Mouse (Mus musculus) embryonic facial prominence, embryonic 10.5 days (tissue): ENCODE data around the gene Bpifa2. TPM values are rescaled to one million over a fixed set of nuclear protein-coding genes. Genes with fewer than 3 reads are reported as not detected.

Experiments used
- DNase-seq: peaks from one replicate; pipeline ENCODE4 v3.0.0-alpha.2; 2017; ENCODE audit warnings: low spot score
- H3K27ac ChIP-seq: fragments of 300-500 bp; sonication (generic); replicated peaks from 2 replicates; pipeline ENCODE4 v1.5.1; 2016; ENCODE audit warnings: mild to moderate bottlenecking
- H3K27me3 ChIP-seq: fragments of 300-500 bp; sonication (generic); replicated peaks from 2 replicates; pipeline ENCODE4 v1.6.1; 2016; ENCODE audit warnings: low read depth, mild to moderate bottlenecking; ENCODE audit not compliant: poor library complexity, severe bottlenecking
- H3K36me3 ChIP-seq: fragments of 300-500 bp; sonication (generic); replicated peaks from 2 replicates; pipeline ENCODE4 v1.6.1; 2016; ENCODE audit warnings: mild to moderate bottlenecking, moderate library complexity
- H3K4me1 ChIP-seq: fragments of 300-500 bp; sonication (generic); 2 replicates; pipeline ENCODE4 v1.6.1; 2016
- H3K4me3 ChIP-seq: fragments of 300-500 bp; sonication (generic); 2 replicates; pipeline ENCODE4 v1.5.1; 2016; ENCODE audit warnings: mild to moderate bottlenecking, moderate library complexity
- H3K9me3 ChIP-seq: fragments of 300-500 bp; sonication (generic); 2 replicates; pipeline ENCODE4 v1.6.1; 2016; ENCODE audit warnings: mild to moderate bottlenecking
- WGBS: fragments of 180-500 bp; shearing (Covaris S2); methylation state at CpG from one replicate; pipeline ENCODE4 v1.1.7; 2016; 5-methylcytosine and 5-hydroxymethylcytosine counted together
- polyA plus RNA-seq: library from polyadenylated mRNA; unstranded; fragments of >200 nt; fragmentation: Nextera tagmentation; extraction: Ambion mirVana; gene quantifications from 2 replicates; pipeline ENCODE4 v1.2.1, GENCODE M21; 2016

The Bpifa2 gene
- polyA plus RNA-seq = not detected in 2 replicates

DNA sequence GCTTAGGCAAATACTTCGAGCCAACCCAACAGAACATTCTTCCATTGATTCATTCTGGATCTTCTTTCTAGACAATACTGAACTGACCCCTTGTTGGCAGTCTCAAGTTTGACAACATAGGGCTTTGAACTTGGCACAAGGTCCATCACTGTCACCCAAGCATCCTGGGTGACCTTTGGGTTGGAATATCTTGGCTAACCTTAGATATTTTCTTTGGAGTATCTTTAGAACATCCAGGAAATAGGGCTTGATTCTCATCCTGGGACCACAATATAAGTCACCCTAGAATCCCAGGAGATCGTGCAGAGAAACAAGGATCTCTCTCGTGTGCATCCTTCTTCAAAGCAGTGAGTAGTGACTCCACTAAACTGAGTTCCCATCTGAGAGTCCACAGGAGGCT lies at the start of gene Bpifa2:
TSS of gene Bpifa2 (plus strand) at position 301 of the 400 bp plus-strand sequence.
- Histone ChIP-seq H3K36me3 (no peaks in the 10 kb centered on the region), H3K4me1 (no peaks in the 10 kb centered on the region), H3K4me3 (no peak within 1 kb of the TSS), H3K27ac (no peak within 1 kb of the TSS), H3K27me3 (no peaks in the 10 kb centered on the region), H3K9me3 (no peaks in the 10 kb centered on the region)
- no peak for DNase-seq
- 82% methylated on average over 3 of the region's 3 CpGs for WGBS

DNA sequence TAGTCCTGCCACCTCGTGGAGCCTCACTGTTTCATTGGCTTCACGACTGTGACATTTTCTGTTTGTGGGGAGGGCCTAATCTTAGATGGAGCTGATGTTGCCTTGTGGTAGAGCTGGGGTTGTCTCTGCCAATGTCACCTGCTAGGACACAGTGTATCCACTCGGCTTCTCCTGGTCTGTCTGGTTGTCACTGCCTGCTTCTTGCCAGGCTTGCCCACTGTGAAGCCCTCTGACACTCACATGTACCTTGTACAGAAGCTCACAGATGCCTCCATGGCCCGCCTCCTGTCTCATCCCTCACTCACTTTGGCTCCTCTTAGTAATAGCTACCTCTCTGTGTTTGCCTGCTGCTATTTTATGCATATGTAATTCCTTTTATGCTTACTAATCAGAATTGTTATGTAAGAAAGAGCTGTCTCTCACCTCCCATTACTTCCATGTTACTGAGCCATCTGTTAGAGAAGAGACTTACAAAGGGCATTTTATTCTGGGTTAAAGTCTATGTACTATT lies 45.2 kb upstream of the Bpifa2 start:
- Histone ChIP-seq H3K27me3 (no peaks in the 10 kb centered on the region), H3K27ac (no peak overlapping the region)
- 77% methylated on average over 4 of the region's 4 CpGs for WGBS

GRCm38 (mm10) chr2:153963334-153963733 lies 44.7 kb upstream of the Bpifa2 start:
- no peak overlapping the region for H3K27ac ChIP-seq

More for the DNA sequence above, 45.2 kb upstream of the Bpifa2 start:
- Histone ChIP-seq H3K4me1 (no peaks in the 10 kb centered on the region), H3K4me3 (no peak overlapping the region), H3K36me3 (no peaks in the 10 kb centered on the region), H3K9me3 (no peaks in the 10 kb centered on the region)
- DNase-seq = no peak

GRCm38 (mm10) chr2:153970221-153970620 lies 37.8 kb upstream of the Bpifa2 start:
- H3K27ac ChIP-seq = no peak overlapping the region
- peak; percentile 17 for DNase-seq
- H3K36me3 ChIP-seq = no peaks in the 10 kb centered on the region
- H3K4me3 ChIP-seq = no peak overlapping the region
- no peaks in the 10 kb centered on the region for H3K27me3 ChIP-seq
- WGBS = 63% methylated on average over 5 of the region's 5 CpGs
- no peaks in the 10 kb centered on the region for H3K9me3 ChIP-seq
- H3K4me1 ChIP-seq = no peaks in the 10 kb centered on the region

More at GRCm38 (mm10) chr2:153963334-153963733, 44.7 kb upstream of the Bpifa2 start:
- no peaks in the 10 kb centered on the region for H3K36me3 ChIP-seq
- no peaks in the 10 kb centered on the region for H3K4me1 ChIP-seq
- no peaks in the 10 kb centered on the region for H3K27me3 ChIP-seq
- H3K9me3 ChIP-seq = no peaks in the 10 kb centered on the region
- no peak for DNase-seq
- H3K4me3 ChIP-seq = no peak overlapping the region
- 93% methylated on average over 1 of the region's 1 CpGs for WGBS

DNA sequence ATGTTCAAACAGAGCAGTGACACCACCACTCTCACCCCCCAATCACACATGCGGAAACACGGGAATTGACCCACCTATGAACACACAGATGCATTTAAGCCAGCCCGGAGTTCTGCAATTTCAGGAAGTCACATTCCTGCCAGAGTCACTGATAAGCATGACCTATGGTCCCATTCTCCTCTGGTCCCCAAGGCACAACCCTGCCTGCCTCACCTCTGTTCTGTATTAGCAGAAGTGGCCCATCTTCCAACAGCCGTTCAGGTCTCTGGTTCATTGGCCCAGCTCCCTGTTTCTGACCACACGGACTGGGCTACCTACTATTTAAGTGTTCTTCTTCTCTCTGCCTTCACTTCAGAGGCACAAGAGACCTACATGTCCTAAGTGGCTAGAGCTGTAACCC lies 33.5 kb upstream of the Bpifa2 start, which contains the start of gene Bpifa6:
TSS of gene Bpifa6 (plus strand) at position 364 of the 400 bp plus-strand sequence.
- Histone ChIP-seq H3K9me3 (no peaks in the 10 kb centered on the region), H3K36me3 (no peaks in the 10 kb centered on the region), H3K4me3 (no peak within 1 kb of the TSS), H3K27ac (no peak within 1 kb of the TSS), H3K4me1 (no peaks in the 10 kb centered on the region), H3K27me3 (no peaks in the 10 kb centered on the region)
- DNase-seq = no peak
- WGBS = 63% methylated on average over 5 of the region's 5 CpGs

DNA sequence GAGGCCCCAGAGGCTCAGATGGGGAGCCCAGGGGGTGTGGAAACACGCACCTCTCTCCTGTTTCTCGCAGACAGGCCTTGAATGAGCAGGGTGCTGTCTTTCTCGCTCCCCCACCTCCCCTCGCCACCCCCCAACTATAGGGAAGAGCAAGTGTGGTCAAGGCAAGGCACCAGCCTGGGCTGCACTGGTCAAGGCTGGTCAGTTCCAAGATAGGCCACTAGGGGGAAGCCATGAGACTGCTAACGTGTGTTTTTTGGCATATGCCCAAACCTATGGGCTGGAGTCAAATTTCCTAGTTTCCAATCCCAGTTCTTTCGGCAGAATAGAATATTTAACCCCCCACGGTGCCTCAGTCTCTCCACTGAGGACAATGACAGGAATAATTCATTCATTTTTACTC lies 12.3 kb upstream of the Bpifa2 start:
- no peaks in the 10 kb centered on the region for H3K4me1 ChIP-seq
- H3K4me3 ChIP-seq = no peak overlapping the region
- H3K27ac ChIP-seq = no peak overlapping the region
- H3K9me3 ChIP-seq = no peaks in the 10 kb centered on the region
- H3K36me3 ChIP-seq = no peaks in the 10 kb centered on the region
- H3K27me3 ChIP-seq = no peaks in the 10 kb centered on the region
- 5% methylated on average over 7 of the region's 7 CpGs for WGBS
- peak; percentile 79 for DNase-seq

DNA sequence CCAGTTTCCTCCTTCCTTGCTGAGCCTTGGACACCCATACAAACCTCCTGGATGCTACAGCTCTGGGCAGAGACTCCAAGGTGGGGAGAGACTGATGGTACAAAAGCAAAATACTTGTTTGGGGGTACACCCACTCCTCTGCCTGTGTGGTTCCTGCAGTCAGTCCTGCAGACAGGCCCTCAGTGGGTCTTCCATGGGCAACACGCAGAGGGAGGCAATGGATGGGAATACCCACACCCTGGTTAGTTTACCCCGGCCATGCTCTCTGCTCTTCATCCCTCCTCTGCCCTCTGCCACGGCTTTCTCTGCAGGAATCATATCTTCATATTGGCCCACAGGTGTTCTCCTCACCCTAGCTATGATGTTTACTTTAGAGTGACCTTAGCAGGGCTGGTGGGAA lies 7.6 kb upstream of the Bpifa2 start:
- WGBS = 85% methylated on average over 3 of the region's 3 CpGs
- DNase-seq = no peak
- H3K4me3 ChIP-seq = no peak overlapping the region
- H3K27ac ChIP-seq = no peak overlapping the region
- no peaks in the 10 kb centered on the region for H3K27me3 ChIP-seq
- no peaks in the 10 kb centered on the region for H3K9me3 ChIP-seq
- no peaks in the 10 kb centered on the region for H3K4me1 ChIP-seq
- no peaks in the 10 kb centered on the region for H3K36me3 ChIP-seq

- Histone ChIP-seq H3K9me3 (no peaks in the 10 kb centered on the region), H3K27me3 (no peaks in the 10 kb centered on the region), H3K4me1 (no peaks in the 10 kb centered on the region), H3K27ac (no peak overlapping the region), H3K4me3 (no peak overlapping the region), H3K36me3 (no peaks in the 10 kb centered on the region)
- no peak for DNase-seq
Measured at GRCm38 (mm10) chr2:154001056-154001455, 7.0 kb upstream of the Bpifa2 start.

- Histone ChIP-seq H3K27ac (no peak overlapping the region), H3K9me3 (no peaks in the 10 kb centered on the region), H3K27me3 (no peaks in the 10 kb centered on the region), H3K4me3 (no peak overlapping the region), H3K36me3 (no peaks in the 10 kb centered on the region), H3K4me1 (no peaks in the 10 kb centered on the region)
- WGBS = 73% methylated on average over 1 of the region's 1 CpGs
- DNase-seq = no peak
Measured at GRCm38 (mm10) chr2:154004456-154004855, 3.6 kb upstream of the Bpifa2 start.

GRCm38 (mm10) chr2:154005094-154005493 lies 3.0 kb upstream of the Bpifa2 start:
- Histone ChIP-seq H3K9me3 (no peaks in the 10 kb centered on the region), H3K4me3 (no peak overlapping the region), H3K36me3 (no peaks in the 10 kb centered on the region), H3K4me1 (no peaks in the 10 kb centered on the region), H3K27ac (no peak overlapping the region), H3K27me3 (no peaks in the 10 kb centered on the region)
- 91% methylated on average over 1 of the region's 1 CpGs for WGBS
- no peak for DNase-seq

GRCm38 (mm10) chr2:154005734-154006133 lies 2.3 kb upstream of the Bpifa2 start:
- H3K36me3 ChIP-seq = no peaks in the 10 kb centered on the region
- 88% methylated on average over 4 of the region's 4 CpGs for WGBS
- H3K9me3 ChIP-seq = no peaks in the 10 kb centered on the region
- no peaks in the 10 kb centered on the region for H3K4me1 ChIP-seq
- DNase-seq = no peak
- no peak overlapping the region for H3K27ac ChIP-seq
- H3K27me3 ChIP-seq = no peaks in the 10 kb centered on the region
- H3K4me3 ChIP-seq = no peak overlapping the region

- Histone ChIP-seq H3K36me3 (no peaks in the 10 kb centered on the region), H3K4me3 (no peak overlapping the region), H3K27me3 (no peaks in the 10 kb centered on the region), H3K27ac (no peak overlapping the region), H3K4me1 (no peaks in the 10 kb centered on the region), H3K9me3 (no peaks in the 10 kb centered on the region)
- WGBS = 79% methylated on average over 2 of the region's 2 CpGs
- no peak for DNase-seq
Measured at GRCm38 (mm10) chr2:154006331-154006730, 1.7 kb upstream of the Bpifa2 start.

GRCm38 (mm10) chr2:154007381-154007780 lies 684 bp upstream of the Bpifa2 start:
- Histone ChIP-seq H3K4me3 (no peak overlapping the region), H3K27ac (no peak overlapping the region), H3K4me1 (no peaks in the 10 kb centered on the region), H3K36me3 (no peaks in the 10 kb centered on the region), H3K27me3 (no peaks in the 10 kb centered on the region), H3K9me3 (no peaks in the 10 kb centered on the region)
- WGBS = 84% methylated on average over 1 of the region's 1 CpGs
- no peak for DNase-seq
